Mouse (Mus musculus) CH12.LX (cell line): Measurements from ENCODE around the gene Blvra. TPM values are rescaled to one million over a fixed set of nuclear protein-coding genes. Genes with fewer than 3 reads are reported as not detected.

ENCODE experiments used
- DNase-seq: peaks from one replicate; pipeline ENCODE4 v3.0.0-alpha.2; 2013; ENCODE audit errors: extremely low read depth
- H3K27ac ChIP-seq: 2 replicates; pipeline ENCODE4 v1.5.1; 2012; ENCODE audit warnings: low read depth, mild to moderate bottlenecking, control low read depth, moderate library complexity; ENCODE audit not compliant: insufficient read depth
- H3K27me3 ChIP-seq: replicated peaks from 2 replicates; pipeline ENCODE3; 2012; ENCODE audit warnings: inconsistent platforms
- H3K36me3 ChIP-seq, 2 experiments: replicated peaks in 1 of 2; 2 replicates each; pipeline versions ENCODE3 to v1.6.1; 2012; ENCODE audit warnings: inconsistent platforms in 1 of 2, low read length in 1 of 2, mild to moderate bottlenecking in 1 of 2, mixed read lengths in 1 of 2, moderate library complexity in 1 of 2; ENCODE audit not compliant: control insufficient read depth in 1 of 2, insufficient read depth in 1 of 2
- H3K4me1 ChIP-seq, 2 experiments: 2 replicates each; pipeline ENCODE4 v1.6.1; 2012; ENCODE audit warnings: inconsistent platforms in 1 of 2, moderate library complexity in 1 of 2; ENCODE audit not compliant: insufficient read depth in 2 of 2, control insufficient read depth in 1 of 2
- H3K4me2 ChIP-seq: 2 replicates; pipeline ENCODE4 v1.6.1; 2012; ENCODE audit warnings: low read depth, mild to moderate bottlenecking, control low read depth; ENCODE audit not compliant: poor library complexity, insufficient read depth, severe bottlenecking
- H3K4me3 ChIP-seq, 3 experiments: fragments of 150-350 bp in 1 of 3; sonication (generic) in 1 of 3; replicated peaks in 1 of 3; 2 replicates each; pipeline versions ENCODE3 to v1.5.1; 2011 to 2012; ENCODE audit warnings: low read depth in 2 of 3, low read length in 2 of 3, mild to moderate bottlenecking in 2 of 3, moderate library complexity in 2 of 3, control low read depth in 1 of 3, improper control_type of control experiment in 1 of 3, inconsistent platforms in 1 of 3, mixed read lengths in 1 of 3; ENCODE audit not compliant: poor library complexity in 1 of 3
- H3K79me2 ChIP-seq: replicated peaks from 2 replicates; pipeline ENCODE4 v1.6.1; 2012; ENCODE audit warnings: mild to moderate bottlenecking, moderate library complexity; ENCODE audit not compliant: control insufficient read depth, poor library complexity, insufficient read depth, severe bottlenecking; ENCODE audit errors: extremely low read depth
- H3K9ac ChIP-seq: 2 replicates; pipeline ENCODE4 v1.6.1; 2012; ENCODE audit warnings: low read depth, mild to moderate bottlenecking, control low read depth, moderate library complexity; ENCODE audit not compliant: insufficient read depth
- H3K9me3 ChIP-seq: replicated peaks from 2 replicates; pipeline ENCODE3; 2012; ENCODE audit warnings: low read length, inconsistent platforms, mixed read lengths
- BHLHE40 ChIP-seq: IDR thresholded peaks from 2 replicates; pipeline ENCODE4 v1.6.1; 2011; ENCODE audit warnings: mild to moderate bottlenecking, low read depth, low read length, improper control_type of control experiment
- CHD1 ChIP-seq: IDR thresholded peaks from 2 replicates; pipeline ENCODE4 v1.6.1; 2012; ENCODE audit warnings: low read depth, low read length, improper control_type of control experiment, inconsistent platforms
- CHD2 ChIP-seq: IDR thresholded peaks from 2 replicates; pipeline ENCODE4 v1.6.1; 2011; ENCODE audit warnings: low read length, improper control_type of control experiment
- E2F4 ChIP-seq: IDR thresholded peaks from 2 replicates; pipeline ENCODE4 v1.6.1; 2011; ENCODE audit warnings: low read depth, low read length, improper control_type of control experiment; ENCODE audit not compliant: insufficient replicate concordance
- ELF1 ChIP-seq: IDR thresholded peaks from 2 replicates; pipeline ENCODE4 v1.6.1; 2014; ENCODE audit warnings: low read depth, mild to moderate bottlenecking, inconsistent platforms, low read length, improper control_type of control experiment
- EP300 ChIP-seq: IDR thresholded peaks from 2 replicates; pipeline ENCODE4 v1.6.1; 2011; ENCODE audit warnings: low read length, improper control_type of control experiment
- ETS1 ChIP-seq: conservative IDR thresholded peaks from 2 replicates; pipeline ENCODE4 v1.6.1; 2012; ENCODE audit warnings: low read depth, mild to moderate bottlenecking, inconsistent platforms, low read length, improper control_type of control experiment, moderate library complexity
- GABPA ChIP-seq: IDR thresholded peaks from 2 replicates; pipeline ENCODE4 v1.6.1; 2012; ENCODE audit warnings: low read depth, low read length, improper control_type of control experiment, inconsistent platforms; ENCODE audit not compliant: insufficient replicate concordance
- HCFC1 ChIP-seq: IDR thresholded peaks from 2 replicates; pipeline ENCODE4 v1.6.1; 2012; ENCODE audit warnings: low read depth, mild to moderate bottlenecking, inconsistent platforms, low read length, improper control_type of control experiment
- IRF4 ChIP-seq: IDR thresholded peaks from 2 replicates; pipeline ENCODE4 v1.6.1; 2014; ENCODE audit warnings: low read depth, mild to moderate bottlenecking, inconsistent platforms, low read length, improper control_type of control experiment
- JUN ChIP-seq: IDR thresholded peaks from 2 replicates; pipeline ENCODE4 v1.6.1; 2011; ENCODE audit warnings: low read depth, mild to moderate bottlenecking, low read length, improper control_type of control experiment, moderate library complexity; ENCODE audit not compliant: insufficient read depth
- JUND ChIP-seq: conservative IDR thresholded peaks from 2 replicates; pipeline ENCODE4 v1.6.1; 2011; ENCODE audit warnings: low read depth, low read length, improper control_type of control experiment
- KAT2A ChIP-seq: IDR thresholded peaks from 2 replicates; pipeline ENCODE4 v1.6.1; 2012; ENCODE audit warnings: low read length, improper control_type of control experiment, inconsistent platforms; ENCODE audit not compliant: insufficient replicate concordance
- MAX ChIP-seq: IDR thresholded peaks from 2 replicates; pipeline ENCODE4 v1.6.1; 2011; ENCODE audit warnings: low read length, improper control_type of control experiment
- MAZ ChIP-seq: IDR thresholded peaks from 2 replicates; pipeline ENCODE4 v1.6.1; 2012; ENCODE audit warnings: low read depth, mild to moderate bottlenecking, inconsistent platforms, low read length, improper control_type of control experiment, moderate library complexity
- MEF2A ChIP-seq: IDR thresholded peaks from 2 replicates; pipeline ENCODE4 v1.6.1; 2014; ENCODE audit warnings: low read depth, mild to moderate bottlenecking, inconsistent platforms, low read length, improper control_type of control experiment, borderline replicate concordance
- MXI1 ChIP-seq: IDR thresholded peaks from 2 replicates; pipeline ENCODE4 v1.6.1; 2011; ENCODE audit warnings: mild to moderate bottlenecking, low read depth, low read length, improper control_type of control experiment
- MYC ChIP-seq: IDR thresholded peaks from 2 replicates; pipeline ENCODE4 v1.6.1; 2011; ENCODE audit warnings: low read depth, mild to moderate bottlenecking, improper control_type of control experiment, low read length
- NELFE ChIP-seq: IDR thresholded peaks from 2 replicates; pipeline ENCODE4 v1.6.1; 2011; ENCODE audit warnings: low read depth, low read length, improper control_type of control experiment
- NRF1 ChIP-seq: IDR thresholded peaks from 2 replicates; pipeline ENCODE4 v1.6.1; 2014; ENCODE audit warnings: low read depth, mild to moderate bottlenecking, inconsistent platforms, low read length, improper control_type of control experiment, moderate library complexity
- POLR2A ChIP-seq: IDR thresholded peaks from 2 replicates; pipeline ENCODE4 v1.6.1; 2011; ENCODE audit warnings: low read depth, mild to moderate bottlenecking, improper control_type of control experiment, low read length
- POLR2AphosphoS2 ChIP-seq: IDR thresholded peaks from 2 replicates; pipeline ENCODE4 v1.6.1; 2011; ENCODE audit warnings: low read depth, low read length, improper control_type of control experiment
- RAD21 ChIP-seq: IDR thresholded peaks from 2 replicates; pipeline ENCODE4 v1.6.1; 2011; ENCODE audit warnings: low read depth, mild to moderate bottlenecking, low read length, improper control_type of control experiment, moderate library complexity
- RCOR1 ChIP-seq: conservative IDR thresholded peaks from 2 replicates; pipeline ENCODE4 v1.6.1; 2012; ENCODE audit warnings: low read depth, mild to moderate bottlenecking, inconsistent platforms, low read length, improper control_type of control experiment
- SIN3A ChIP-seq: IDR thresholded peaks from 2 replicates; pipeline ENCODE4 v1.6.1; 2012; ENCODE audit warnings: low read length, improper control_type of control experiment, inconsistent platforms
- SMC3 ChIP-seq: IDR thresholded peaks from 2 replicates; pipeline ENCODE4 v1.6.1; 2011; ENCODE audit warnings: low read depth, low read length, improper control_type of control experiment
- TBP ChIP-seq: conservative IDR thresholded peaks from 2 replicates; pipeline ENCODE4 v1.6.1; 2011; ENCODE audit warnings: low read depth, low read length, improper control_type of control experiment
- TCF12 ChIP-seq: IDR thresholded peaks from 2 replicates; pipeline ENCODE4 v1.6.1; 2014; ENCODE audit warnings: low read depth, mild to moderate bottlenecking, inconsistent platforms, low read length, improper control_type of control experiment
- UBTF ChIP-seq: IDR thresholded peaks from 2 replicates; pipeline ENCODE4 v1.6.1; 2012; ENCODE audit warnings: low read depth, mild to moderate bottlenecking, inconsistent platforms, low read length, improper control_type of control experiment, moderate library complexity
- USF1 ChIP-seq: IDR thresholded peaks from 2 replicates; pipeline ENCODE4 v1.6.1; 2014; ENCODE audit warnings: low read depth, mild to moderate bottlenecking, inconsistent platforms, low read length, improper control_type of control experiment
- USF2 ChIP-seq: conservative IDR thresholded peaks from 2 replicates; pipeline ENCODE4 v1.6.1; 2011; ENCODE audit warnings: low read depth, low read length, improper control_type of control experiment
- ZMIZ1 ChIP-seq: IDR thresholded peaks from 2 replicates; pipeline ENCODE4 v1.6.1; 2012; ENCODE audit warnings: low read depth, mild to moderate bottlenecking, inconsistent platforms, low read length, improper control_type of control experiment
- ZNF384 ChIP-seq: IDR thresholded peaks from 2 replicates; pipeline ENCODE4 v1.6.1; 2012; ENCODE audit warnings: low read depth, low read length, improper control_type of control experiment, inconsistent platforms
- dilution Hi-C: fragments of 300-500 bp; cut with MboI; formaldehyde crosslinking; loops from 2 replicates; pipeline ENCODE4 v1.14.3; 2020; ENCODE audit warnings: low sequenced_read_pairs; ENCODE audit not compliant: extremely low pct_unique_long_range_greater_than_20kb, extremely low pct_ligation_motif_present
- in situ Hi-C: fragments of 300-500 bp; cut with MboI; formaldehyde crosslinking; loops from 3 replicates; pipeline ENCODE4 v1.14.3; 2019; ENCODE audit warnings: low sequenced_read_pairs, low pct_ligation_motif_present, low pct_unique_long_range_greater_than_20kb, mixed read lengths
- polyA plus RNA-seq: library from polyadenylated mRNA; unstranded; fragments of >175 nt; gene quantifications from 2 replicates; pipeline ENCODE4 v1.2.1, GENCODE M21; 2012; ENCODE audit warnings: low read depth; ENCODE audit not compliant: insufficient read length
- total RNA-seq, 2 experiments: library from RNA; depleted of rRNA; stranded (reverse); fragments of 300-350 nt in 1 of 2; fragments of >200 nt in 1 of 2; gene quantifications; 2 replicates each; pipeline ENCODE4 v1.2.3; 2012 to 2014

Blvra gene
- total and polyA plus RNA-seq, 3 experiments, result 38.4 to 69.0 (median 44.4) TPM

DNA sequence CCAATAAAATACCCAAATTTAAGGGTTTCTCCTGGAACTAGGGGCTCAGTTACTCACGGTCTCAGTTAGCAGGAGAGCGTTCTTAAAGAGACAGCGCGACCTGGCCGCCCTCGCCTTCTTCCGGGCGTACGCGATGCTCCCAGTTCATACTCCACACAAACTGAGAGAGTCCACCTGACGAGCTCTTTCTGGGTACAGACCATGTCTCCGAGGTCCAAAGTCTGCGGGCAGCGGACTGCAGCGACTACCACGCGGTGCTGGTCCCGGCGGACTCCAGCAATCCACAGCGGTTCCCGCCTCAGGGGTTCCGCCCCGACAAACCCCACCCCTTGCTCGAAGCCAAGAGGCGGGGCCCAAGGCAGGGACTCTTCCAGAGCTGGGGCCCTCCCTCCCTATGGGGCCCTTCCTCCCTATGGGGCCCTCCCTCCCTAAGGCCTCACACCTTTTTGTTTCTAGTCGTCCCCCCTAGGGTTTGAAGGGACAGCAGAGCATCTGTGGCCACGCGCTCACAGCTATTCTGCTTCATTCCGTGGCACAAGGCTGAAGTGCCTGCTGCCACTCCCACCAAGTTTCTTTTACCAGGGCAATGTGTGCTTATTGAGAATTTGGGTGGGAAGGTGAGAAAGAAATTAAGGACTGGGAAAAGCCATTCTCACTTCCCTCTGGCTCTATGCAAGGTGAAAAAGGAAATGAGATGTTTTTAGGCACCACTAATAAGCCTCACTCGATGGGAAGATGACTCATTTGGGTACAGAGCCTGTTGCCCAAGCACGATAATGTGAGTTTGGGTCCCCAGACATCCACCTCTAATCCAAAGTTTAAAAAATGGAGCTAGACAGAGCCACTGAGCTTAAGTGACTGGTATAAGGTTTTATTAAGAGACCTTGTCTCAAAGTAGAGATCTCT lies 72.9 kb downstream of the Blvra start, which contains the start of gene Itpripl1:
TSS of gene Itpripl1 (minus strand) at position 285 of the 906 bp plus-strand sequence.
- Histone ChIP-seq H3K4me3 (peak within 1 kb of the TSS; percentile 70 to 74 (median 71)), H3K27ac (peak within 1 kb of the TSS; percentile 51; the same call in 1 of the 2 replicates), H3K36me3 (peaks cover 19 to 37% of the 10 kb centered on the region in 2 experiments), H3K79me2 (peaks cover 15% of the 10 kb centered on the region), H3K4me1 (peaks cover 14 to 38% of the 10 kb centered on the region in 2 experiments), H3K9ac (peak within 1 kb of the TSS; percentile 75), H3K9me3 (peaks cover 13% of the 10 kb centered on the region), H3K4me2 (peak within 1 kb of the TSS; percentile 87), H3K27me3 (no peaks in the 10 kb centered on the region)
- in situ Hi-C loops, result no loop called here
- DNase-seq, result peak; percentile 92
- TF ChIP-seq RAD21 (no peak), ZNF384 (no peak), MAX (peak; percentile 90), TCF12 (peak; percentile 39), NRF1 (no peak), TBP (no peak), CHD1 (no peak), E2F4 (peak; percentile 55; the same call in 1 of the 2 replicates), GABPA (no peak), ELF1 (peak; percentile 59; the same call in 1 of the 2 replicates), SMC3 (no peak), IRF4 (peak; percentile 90), JUN (peak; percentile 74), RCOR1 (peak; percentile 82; the same call in 1 of the 2 replicates), POLR2AphosphoS2 (peak; percentile 72), HCFC1 (peak; percentile 42; the same call in 1 of the 2 replicates), KAT2A (no peak), MAZ (peak; percentile 97), MEF2A (peak; percentile 63; the same call in 1 of the 2 replicates), SIN3A (peak; percentile 88), UBTF (0 out of 2 replicates have a peak, but pooled peaks have one; percentile 31), MYC (peak; percentile 31; the same call in 1 of the 2 replicates), USF1 (no peak), POLR2A (peak; percentile 93), JUND (peak; percentile 81), ETS1 (peak; percentile 44), NELFE (peak; percentile 89), BHLHE40 (peak; percentile 4; the same call in 1 of the 2 replicates), USF2 (no peak), MXI1 (peak; percentile 90), EP300 (peak; percentile 81), ZMIZ1 (no peak; the same call in 1 of the 2 replicates), CHD2 (0 out of 2 replicates have a peak, but pooled peaks have one; percentile 51)
- dilution Hi-C loops, result no loop called here
